Mouse (Mus musculus) cerebellum, postnatal 25 days (tissue): Measurements from ENCODE around the gene Cyp3a25.
"Not testable (repeated sequence)": the region's sequence is repeated elsewhere in the genome, so short reads cannot be mapped to it uniquely, and the experiment has no call there.

Experiments used
- DNase-seq, 2 experiments: peaks; one replicate each; pipeline ENCODE4 v3.0.0; 2021; ENCODE audit warnings: mixed read lengths in 2 of 2

Cyp3a25 gene

DNA sequence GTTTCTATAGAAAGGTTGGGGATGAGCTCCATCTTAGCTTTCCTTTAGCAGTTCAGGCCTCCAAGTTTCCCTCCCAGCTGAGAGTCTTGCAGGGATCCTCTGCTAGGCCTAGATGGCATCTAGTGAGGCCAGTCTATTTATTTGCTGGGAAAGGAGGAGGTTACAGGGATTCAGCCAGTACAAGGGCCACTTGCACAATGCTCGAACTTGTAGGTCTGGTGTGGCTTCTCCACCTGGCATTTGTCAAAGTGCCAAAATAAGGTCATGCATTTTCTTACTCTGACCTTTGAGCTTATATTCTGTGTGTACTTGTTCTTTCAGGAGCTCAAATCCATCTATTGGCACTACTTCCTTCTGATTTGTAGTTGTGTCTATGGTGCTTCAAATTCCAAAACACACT is at the start of gene Cyp3a25:
Gene Cyp3a25 (minus strand): TSS at position 110 of the 400 bp plus-strand sequence.
- not testable (repeated sequence) for DNase-seq

DNA sequence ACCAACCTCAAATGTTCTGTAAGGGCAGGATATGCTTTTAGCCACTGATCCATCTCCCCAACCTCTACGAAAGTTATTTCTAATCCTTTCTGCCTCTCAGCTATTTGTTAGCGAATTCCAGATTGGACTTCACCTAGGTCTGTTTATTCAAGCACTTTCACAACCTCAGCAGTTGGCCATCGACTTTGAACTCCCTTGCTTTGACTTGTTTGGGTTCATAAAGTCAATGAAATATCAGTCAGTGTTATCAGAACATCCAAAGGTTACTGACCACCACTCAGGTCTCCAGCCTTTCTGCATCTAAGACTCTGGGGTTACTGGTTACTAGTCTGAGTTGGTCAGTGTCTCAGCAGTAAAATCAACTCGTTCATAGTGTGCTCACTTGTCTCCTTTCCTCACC is 11.7 kb upstream of the Cyp3a25 start:
- no peak for DNase-seq

DNA sequence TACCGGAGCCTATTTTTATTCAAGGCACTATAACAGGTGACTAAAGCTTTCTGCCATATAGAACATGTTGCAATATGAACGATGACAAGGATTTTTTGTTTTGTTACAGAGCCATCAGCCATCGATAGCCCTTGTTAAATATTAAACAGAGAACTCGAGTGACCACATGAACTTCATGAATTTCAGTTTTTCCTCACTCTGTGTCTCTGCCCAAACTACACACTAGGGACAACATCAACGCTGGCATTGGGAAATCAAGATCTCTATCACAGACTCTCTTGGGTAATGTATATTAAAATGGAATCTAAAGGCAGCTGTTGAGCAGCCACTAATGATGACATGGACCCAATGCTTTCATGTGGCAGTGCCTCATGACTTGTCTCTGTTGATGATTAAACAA is 8.9 kb upstream of the Cyp3a25 start:
- DNase-seq, result no peak

DNA sequence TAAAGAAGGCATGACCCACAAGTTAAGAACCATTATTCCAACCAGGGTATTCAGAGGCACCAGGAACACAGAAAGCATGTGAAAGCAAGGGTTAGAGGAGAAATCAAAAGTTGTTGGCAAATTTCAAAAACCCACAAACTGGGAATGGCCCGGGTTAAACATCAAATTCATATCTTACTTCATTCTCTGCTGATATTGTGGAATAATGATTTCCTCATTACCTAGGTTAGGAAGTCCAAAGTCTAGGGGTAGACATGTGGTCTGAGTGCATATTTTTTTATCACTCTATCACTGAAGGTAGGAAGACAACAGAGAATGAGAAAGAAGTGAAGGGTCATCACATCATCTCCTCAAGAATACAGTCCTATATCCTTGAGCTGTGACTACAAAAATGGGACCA is 1.8 kb upstream of the Cyp3a25 start:
- DNase-seq, result no peak

DNA sequence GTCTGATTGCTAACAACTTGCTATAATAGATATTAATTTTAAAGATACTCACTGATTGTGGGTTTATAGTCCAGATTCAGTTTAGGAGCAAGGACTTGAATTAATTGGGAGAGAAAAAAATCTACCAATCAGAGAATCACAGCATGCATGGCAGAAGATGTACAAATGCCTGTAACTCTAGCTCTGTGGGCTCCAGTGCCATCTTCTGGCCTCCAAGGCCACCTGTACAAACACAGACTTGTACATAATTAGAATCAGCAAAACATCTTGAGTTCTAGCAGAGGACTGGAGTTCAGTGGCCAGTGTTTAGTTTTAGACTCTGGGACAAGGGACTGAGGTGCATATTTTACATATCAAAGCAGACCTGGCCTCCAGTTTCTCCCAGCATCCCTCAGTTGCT is 42.3 kb downstream of the Cyp3a25 start:
- DNase-seq, result no peak
